Mouse (Mus musculus): ENCODE measurements at regions not wholly inside any gene's neighbourhood (a gene's known extent, or its start where the extent isn't known, plus 50 kb on each side); places are given as distances from the start of the nearest gene placed in this dataset.

- no peak for ATAC-seq (ENCODE audit: insufficient number of reproducible peaks, low FRiP score, low TSS enrichment)
Measured at GRCm38 (mm10) chr9:32046791-32047190, 69.1 kb upstream of the Arhgap32 start.

- ATAC-seq (ENCODE audit: insufficient number of reproducible peaks, low FRiP score, low TSS enrichment), result no peak
Measured at GRCm38 (mm10) chr9:32048941-32049340, 67.0 kb upstream of the Arhgap32 start.

GRCm38 (mm10) chr9:32049546-32049945, 66.4 kb upstream of the Arhgap32 start:
- no peak for ATAC-seq (ENCODE audit: insufficient number of reproducible peaks, low FRiP score, low TSS enrichment)

- no peak for ATAC-seq (ENCODE audit: insufficient number of reproducible peaks, low FRiP score, low TSS enrichment)
Measured at GRCm38 (mm10) chr9:32053886-32054615, 61.9 kb upstream of the Arhgap32 start.

- ATAC-seq (ENCODE audit: insufficient number of reproducible peaks, low FRiP score, low TSS enrichment), result no peak
Measured at GRCm38 (mm10) chr9:32057427-32058115, 58.4 kb upstream of the Arhgap32 start.

- no peak for ATAC-seq (ENCODE audit: insufficient number of reproducible peaks, low FRiP score, low TSS enrichment)
Measured at GRCm38 (mm10) chr9:32062740-32063139, 53.2 kb upstream of the Arhgap32 start.

- ATAC-seq (ENCODE audit: insufficient number of reproducible peaks, low FRiP score, low TSS enrichment), result no peak
Measured at GRCm38 (mm10) chr9:32063541-32063940, 52.4 kb upstream of the Arhgap32 start.

- ATAC-seq (ENCODE audit: insufficient number of reproducible peaks, low FRiP score, low TSS enrichment), result no peak
Measured at GRCm38 (mm10) chr9:32064007-32064550, 51.9 kb upstream of the Arhgap32 start.

All from cerebellum, adult (tissue).